Mouse (Mus musculus) heart, embryonic 10.5 days (tissue): ENCODE measurements at regions not wholly inside any gene's neighbourhood (a gene's known extent, or its start where the extent isn't known, plus 50 kb on each side); places are given as distances from the start of the nearest gene placed in this dataset.
A peak's percentile ranks its signal among the peaks of the same experiment; 100 is the strongest.
"Not testable (repeated sequence)": the region's sequence is repeated elsewhere in the genome, so short reads cannot be mapped to it uniquely, and the experiment has no call there.

Experiments used
- DNase-seq: peaks from one replicate; pipeline ENCODE4 v3.0.0-alpha.2; 2017; ENCODE audit warnings: low spot score
- H3K27ac ChIP-seq: fragments of 300-500 bp; sonication (generic); 2 replicates; pipeline ENCODE4 v1.5.1; 2016; ENCODE audit warnings: mild to moderate bottlenecking
- H3K27me3 ChIP-seq: fragments of 300-500 bp; sonication (generic); 2 replicates; pipeline ENCODE4 v1.6.1; 2016; ENCODE audit warnings: mild to moderate bottlenecking; ENCODE audit not compliant: poor library complexity, insufficient read depth, severe bottlenecking
- H3K36me3 ChIP-seq: fragments of 300-500 bp; sonication (generic); 2 replicates; pipeline ENCODE4 v1.6.1; 2016; ENCODE audit warnings: mild to moderate bottlenecking, moderate library complexity
- H3K4me1 ChIP-seq: fragments of 300-500 bp; sonication (generic); 2 replicates; pipeline ENCODE4 v1.6.1; 2016; ENCODE audit warnings: mild to moderate bottlenecking
- H3K4me3 ChIP-seq: fragments of 300-500 bp; sonication (generic); 2 replicates; pipeline ENCODE4 v1.5.1; 2016; ENCODE audit warnings: mild to moderate bottlenecking, moderate library complexity
- H3K9me3 ChIP-seq: fragments of 300-500 bp; sonication (generic); 2 replicates; pipeline ENCODE4 v1.6.1; 2016; ENCODE audit warnings: mild to moderate bottlenecking, moderate library complexity
- WGBS: fragments of 180-500 bp; shearing (Covaris S2); methylation state at CpG from one replicate; pipeline ENCODE4 v1.1.7; 2016; 5-methylcytosine and 5-hydroxymethylcytosine counted together

DNA sequence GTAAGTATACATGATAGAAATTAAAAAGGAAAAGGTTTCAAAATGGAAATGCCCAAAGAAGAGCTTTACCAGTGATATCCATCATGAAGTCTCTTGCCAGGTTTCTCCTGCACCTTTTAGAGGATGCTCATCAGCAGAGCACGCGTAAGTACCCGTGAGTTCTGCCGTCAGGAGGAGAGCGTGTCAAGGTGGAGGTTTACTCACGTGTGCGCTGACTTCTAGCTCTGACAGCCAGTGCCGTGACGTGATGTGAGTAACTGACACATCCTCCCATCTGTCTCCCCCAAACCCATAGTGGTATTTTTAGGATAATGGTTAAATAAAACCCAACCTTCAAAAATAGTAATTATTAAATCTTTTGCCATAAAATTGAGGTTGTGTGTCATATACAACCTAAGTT, 55.3 kb downstream of the Adra2a start:
- 0 out of 2 replicates have a peak, but pooled peaks cover 8% of the 10 kb centered on the region for H3K27me3 ChIP-seq
- H3K4me1 ChIP-seq: peaks cover 4% of the 10 kb centered on the region; the same call in 1 of the 2 replicates
- no peak overlapping the region for H3K4me3 ChIP-seq
- WGBS: 89% methylated on average over 9 of the region's 9 CpGs
- DNase-seq: no peak
- no peak overlapping the region for H3K27ac ChIP-seq
- no peaks in the 10 kb centered on the region for H3K9me3 ChIP-seq
- no peaks in the 10 kb centered on the region for H3K36me3 ChIP-seq

- Histone ChIP-seq H3K4me1 (no peaks in the 10 kb centered on the region), H3K4me3 (no peak overlapping the region), H3K9me3 (no peaks in the 10 kb centered on the region), H3K36me3 (no peaks in the 10 kb centered on the region), H3K27me3 (0 out of 2 replicates have a peak, but pooled peaks cover 8% of the 10 kb centered on the region), H3K27ac (no peak overlapping the region)
- no peak for DNase-seq
- 72% methylated on average over 6 of the region's 6 CpGs for WGBS
Measured at GRCm38 (mm10) chr19:54099769-54100168, 55.8 kb downstream of the Adra2a start.

GRCm38 (mm10) chr19:54106571-54106970, 62.6 kb downstream of the Adra2a start:
- Histone ChIP-seq H3K4me3 (no peak overlapping the region), H3K9me3 (no peaks in the 10 kb centered on the region), H3K27ac (no peak overlapping the region), H3K27me3 (no peaks in the 10 kb centered on the region), H3K36me3 (no peaks in the 10 kb centered on the region), H3K4me1 (no peaks in the 10 kb centered on the region)
- no peak for DNase-seq
- 76% methylated on average over 3 of the region's 3 CpGs for WGBS

- 60% methylated on average over 13 of the region's 13 CpGs for WGBS
- H3K4me1 ChIP-seq: no peaks in the 10 kb centered on the region
- DNase-seq: peak; percentile 78
- H3K27ac ChIP-seq: no peak overlapping the region
- no peaks in the 10 kb centered on the region for H3K9me3 ChIP-seq
- H3K36me3 ChIP-seq: no peaks in the 10 kb centered on the region
- H3K4me3 ChIP-seq: no peak overlapping the region
- H3K27me3 ChIP-seq: no peaks in the 10 kb centered on the region
Measured at GRCm38 (mm10) chr19:54107103-54107821, 63.3 kb downstream of the Adra2a start.

- Histone ChIP-seq H3K36me3 (no peaks in the 10 kb centered on the region), H3K4me3 (no peak overlapping the region), H3K9me3 (no peaks in the 10 kb centered on the region), H3K27ac (no peak overlapping the region), H3K27me3 (peaks cover 19% of the 10 kb centered on the region; the same call in 1 of the 2 replicates), H3K4me1 (no peaks in the 10 kb centered on the region)
- no peak for DNase-seq
- WGBS: 80% methylated on average over 6 of the region's 6 CpGs
Measured at GRCm38 (mm10) chr19:54110080-54110479, 66.1 kb downstream of the Adra2a start.

GRCm38 (mm10) chr19:54112691-54113090, 68.7 kb downstream of the Adra2a start:
- 81% methylated on average over 3 of the region's 3 CpGs for WGBS
- H3K9me3 ChIP-seq: no peaks in the 10 kb centered on the region
- DNase-seq: no peak

GRCm38 (mm10) chr19:54113421-54113820, 69.5 kb downstream of the Adra2a start:
- no peaks in the 10 kb centered on the region for H3K36me3 ChIP-seq

More at GRCm38 (mm10) chr19:54112691-54113090, 68.7 kb downstream of the Adra2a start:
- Histone ChIP-seq H3K27me3 (peaks cover 19% of the 10 kb centered on the region; the same call in 1 of the 2 replicates), H3K27ac (no peak overlapping the region), H3K4me1 (no peaks in the 10 kb centered on the region), H3K36me3 (no peaks in the 10 kb centered on the region), H3K4me3 (no peak overlapping the region)

GRCm38 (mm10) chr19:54114588-54115317, 70.8 kb downstream of the Adra2a start:
- Histone ChIP-seq H3K4me3 (peak overlapping the region; percentile 62), H3K36me3 (no peaks in the 10 kb centered on the region), H3K27ac (no peak overlapping the region), H3K27me3 (peaks cover 19% of the 10 kb centered on the region; the same call in 1 of the 2 replicates), H3K9me3 (no peaks in the 10 kb centered on the region), H3K4me1 (no peaks in the 10 kb centered on the region; the same call in 1 of the 2 replicates)
- DNase-seq: peak; percentile 81
- WGBS: 7% methylated on average over 22 of the region's 22 CpGs

More at GRCm38 (mm10) chr19:54113421-54113820, 69.5 kb downstream of the Adra2a start:
- H3K4me1 ChIP-seq: no peaks in the 10 kb centered on the region
- no peak overlapping the region for H3K4me3 ChIP-seq
- no peaks in the 10 kb centered on the region for H3K9me3 ChIP-seq
- peaks cover 19% of the 10 kb centered on the region; the same call in 1 of the 2 replicates for H3K27me3 ChIP-seq
- no peak overlapping the region for H3K27ac ChIP-seq
- WGBS: 70% methylated on average over 6 of the region's 6 CpGs
- DNase-seq: no peak

GRCm38 (mm10) chr19:54115335-54115734, 71.4 kb downstream of the Adra2a start:
- 52% methylated on average over 4 of the region's 4 CpGs for WGBS
- no peaks in the 10 kb centered on the region for H3K9me3 ChIP-seq
- H3K36me3 ChIP-seq: no peaks in the 10 kb centered on the region
- no peaks in the 10 kb centered on the region; the same call in 1 of the 2 replicates for H3K4me1 ChIP-seq
- peaks cover 19% of the 10 kb centered on the region; the same call in 1 of the 2 replicates for H3K27me3 ChIP-seq
- no peak for DNase-seq
- H3K27ac ChIP-seq: no peak overlapping the region
- H3K4me3 ChIP-seq: peak overlapping the region; percentile 62

DNA sequence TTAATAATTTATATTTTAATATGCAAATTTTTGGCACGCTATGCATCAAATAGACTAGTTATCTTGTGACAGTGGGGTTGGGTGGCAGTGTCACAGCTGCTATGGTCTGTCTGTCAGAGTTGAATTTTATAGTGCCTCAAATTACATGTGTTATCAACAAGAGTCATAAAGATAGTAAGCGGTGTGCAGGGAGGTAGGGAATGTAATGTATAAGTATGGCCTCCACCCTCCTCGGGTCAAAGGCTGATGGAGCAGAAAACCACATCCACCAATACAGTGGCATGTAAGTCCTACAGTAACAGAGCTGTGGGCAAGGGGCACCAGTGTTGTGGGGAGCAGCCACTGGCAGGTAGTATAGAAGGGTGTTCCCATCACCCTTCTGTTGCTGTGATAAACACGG, 72.9 kb downstream of the Adra2a start:
- Histone ChIP-seq H3K36me3 (no peaks in the 10 kb centered on the region), H3K27me3 (peaks cover 19% of the 10 kb centered on the region; the same call in 1 of the 2 replicates), H3K9me3 (no peaks in the 10 kb centered on the region), H3K4me1 (no peaks in the 10 kb centered on the region; the same call in 1 of the 2 replicates), H3K27ac (no peak overlapping the region), H3K4me3 (no peak overlapping the region)
- WGBS: 79% methylated on average over 4 of the region's 4 CpGs
- DNase-seq: no peak

DNA sequence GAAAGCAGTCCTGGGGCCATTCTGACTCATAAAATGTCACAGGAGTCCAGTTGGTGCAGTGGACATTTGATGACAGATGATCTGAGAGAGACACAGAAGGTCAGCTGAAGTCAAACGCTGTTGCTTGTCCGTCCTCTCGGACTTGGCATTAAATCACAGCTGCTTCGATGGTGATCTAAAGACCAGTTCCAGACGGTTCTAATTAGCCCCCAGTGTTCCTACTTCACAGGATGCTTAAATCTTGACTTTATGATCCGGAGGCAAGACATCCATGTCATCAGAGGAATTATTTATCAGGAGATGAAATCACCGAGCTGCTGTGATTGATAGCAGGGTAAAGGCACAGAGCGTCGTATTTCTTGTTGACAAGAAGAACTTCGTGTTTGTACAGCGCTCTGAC, 73.7 kb downstream of the Adra2a start:
- no peaks in the 10 kb centered on the region for H3K9me3 ChIP-seq

GRCm38 (mm10) chr19:54123586-54123985, 79.6 kb downstream of the Adra2a start:
- H3K27ac ChIP-seq: no peak overlapping the region
- H3K4me3 ChIP-seq: no peak overlapping the region
- no peaks in the 10 kb centered on the region for H3K36me3 ChIP-seq
- 75% methylated on average over 9 of the region's 9 CpGs for WGBS
- no peaks in the 10 kb centered on the region for H3K27me3 ChIP-seq
- H3K9me3 ChIP-seq: no peaks in the 10 kb centered on the region
- no peak for DNase-seq
- H3K4me1 ChIP-seq: no peaks in the 10 kb centered on the region; the same call in 1 of the 2 replicates

More for the DNA sequence above, 73.7 kb downstream of the Adra2a start:
- WGBS: 73% methylated on average over 11 of the region's 11 CpGs
- Histone ChIP-seq H3K4me1 (no peaks in the 10 kb centered on the region; the same call in 1 of the 2 replicates), H3K4me3 (no peak overlapping the region), H3K27ac (no peak overlapping the region), H3K27me3 (peaks cover 19% of the 10 kb centered on the region; the same call in 1 of the 2 replicates), H3K36me3 (no peaks in the 10 kb centered on the region)
- DNase-seq: no peak

DNA sequence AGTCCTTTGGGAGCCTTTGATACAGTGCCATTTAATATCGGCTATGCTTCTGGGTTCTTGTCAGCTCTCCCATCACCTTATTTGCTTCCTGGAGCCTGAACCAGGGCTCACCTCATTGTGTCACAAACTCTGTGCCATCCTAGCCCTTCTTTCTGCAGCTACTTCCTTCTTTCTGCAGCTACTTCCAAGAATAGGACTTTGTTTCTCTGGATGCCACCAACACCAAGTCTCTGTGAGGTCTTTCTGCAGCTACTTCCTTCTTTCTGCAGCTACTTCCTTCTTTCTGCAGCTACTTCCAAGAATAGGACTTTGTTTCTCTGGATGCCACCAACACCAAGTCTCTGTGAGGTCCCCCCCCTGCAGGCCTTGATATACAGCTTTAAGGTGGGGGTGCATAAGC, 107.8 kb downstream of the Adra2a start:
- not testable (repeated sequence) for DNase-seq, H3K27ac ChIP-seq, H3K4me3 ChIP-seq, H3K9me3 ChIP-seq, H3K36me3 ChIP-seq, H3K4me1 ChIP-seq
- peaks cover 13% of the 10 kb centered on the region; the same call in 1 of the 2 replicates for H3K27me3 ChIP-seq
- WGBS: 100% methylated on average over 1 of the region's 1 CpGs
